In genomic region chr2:119476621-119477391, GRCm38 (mm10) we compare ENCODE assay signal across 8 mouse cellular contexts. TPM values are rescaled to one million over a fixed set of nuclear protein-coding genes. Genes with fewer than 3 reads are reported as not detected.
DNase-seq lines count a peak whose midpoint lies in the region; ATAC-seq lines count a peak whose summit lies in the region.

No protein-coding gene starts in this region.

- H3K36me3 ChIP-seq in megakaryocyte, embryonic 14.5 days (replicated peaks; ENCODE audit: low read length): peaks cover 14% of the 10 kb centered on the region

- ATAC-seq in inflammation-experienced regulatory T-cells, adult 6 months: peak; percentile 35

- no peaks in the 10 kb centered on the region for H3K9me3 ChIP-seq in megakaryocyte, embryonic 14.5 days

- H3K4me1 ChIP-seq in megakaryocyte, embryonic 14.5 days: peaks cover 28% of the 10 kb centered on the region

- H3K27me3 ChIP-seq in megakaryocyte, embryonic 14.5 days (replicated peaks): no peaks in the 10 kb centered on the region

- DNase-seq in adrenal gland, adult 2 months: peak; percentile 89
- DNase-seq in embryo, embryonic 10.5 days (ENCODE audit: low spot score): peak; percentile 75
- DNase-seq in gastrocnemius, postnatal 14 days: peak; percentile 71
- peak; percentile 30 to 59 for DNase-seq in left cerebral cortex, adult 9 months (ENCODE audit: low spot score in 2 of 2)
- DNase-seq in right cerebral cortex, postnatal 25 days: peak; percentile 72
- peak; percentile 73 to 79 for DNase-seq in urinary bladder, postnatal 36 days (ENCODE audit: low spot score in 2 of 2)

- intact Hi-C loops in gastrocnemius, postnatal 14 days (cut with DNase I; ENCODE audit: low total_unique reads): no loop called here

- peak overlapping the region; percentile 99 for H3K4me3 ChIP-seq in megakaryocyte, embryonic 14.5 days (replicated peaks)

RNA-seq across cellular contexts. Expression of gene Ino80, which starts 0.7 kb away (rescaled TPM):
- total RNA-seq in adrenal gland, adult 2 months (2021): 10 to 100 TPM; 15.9 to 22.6 TPM
- 6.0 and 6.1 TPM in 2 replicates for polyA plus RNA-seq in adrenal gland, adult 2 months (2012; rRNA removed)
- total RNA-seq in gastrocnemius, postnatal 14 days (2021): 10 to 100 TPM; 11.1 to 11.6 TPM
- polyA plus RNA-seq in inflammation-experienced regulatory T-cells, adult 6 months (2017; shearing (Covaris generic)): 1 to 10 TPM; 4.5 to 8.9 (median 7.7) TPM
- polyA plus RNA-seq in megakaryocyte, embryonic 14.5 days (2012; ENCODE audit: insufficient read depth, low replicate concordance): 2.3 and 2.7 TPM in 2 replicates

Comparison
In these comparisons a context has a peak if more than half of its experiments do, and no peak if none do; other contexts are left out.
1. Peak in every context shown above with its lines: DNase-seq, ATAC-seq and H3K4me3 ChIP-seq.